Mouse (Mus musculus) spleen, adult 2 months (tissue): ENCODE measurements around the gene Ap1b1. TPM values are rescaled to one million over a fixed set of nuclear protein-coding genes. Genes with fewer than 3 reads are reported as not detected.
"Not testable (repeated sequence)": the region's sequence is repeated elsewhere in the genome, so short reads cannot be mapped to it uniquely, and the experiment has no call there.

Experiments used
- DNase-seq, 2 experiments: peaks; one replicate each; pipeline versions ENCODE4 v3.0.0 to v3.0.0-alpha.2; 2012 to 2021; ENCODE audit warnings: low spot score in 2 of 2, low read depth in 1 of 2
- H3K27ac ChIP-seq: fragments of 200-500 bp; 2 replicates; pipeline ENCODE4 v1.5.1; 2012; ENCODE audit warnings: low read length, inconsistent platforms; ENCODE audit not compliant: insufficient read depth
- H3K27me3 ChIP-seq: fragments of 200-500 bp; 2 replicates; pipeline ENCODE4 v1.6.1; 2012; ENCODE audit warnings: mild to moderate bottlenecking, moderate library complexity, low read length, inconsistent platforms; ENCODE audit not compliant: control insufficient read depth, insufficient read depth
- H3K36me3 ChIP-seq: fragments of 200-500 bp; 2 replicates; pipeline ENCODE4 v1.6.1; 2012; ENCODE audit warnings: mild to moderate bottlenecking, low read length, inconsistent platforms; ENCODE audit not compliant: control insufficient read depth, insufficient read depth
- H3K4me1 ChIP-seq: fragments of 200-500 bp; 2 replicates; pipeline ENCODE4 v1.6.1; 2011; ENCODE audit warnings: inconsistent platforms; ENCODE audit not compliant: control insufficient read depth, insufficient read depth, insufficient read length
- H3K4me3 ChIP-seq: fragments of 200-500 bp; 2 replicates; pipeline ENCODE4 v1.5.1; 2011; ENCODE audit warnings: mild to moderate bottlenecking, inconsistent platforms; ENCODE audit not compliant: insufficient read depth, insufficient read length; ENCODE audit errors: extremely low read depth
- CTCF ChIP-seq: fragments of 200-500 bp; IDR thresholded peaks from 2 replicates; pipeline ENCODE4 v1.5.1; 2011; ENCODE audit warnings: mild to moderate bottlenecking, inconsistent platforms; ENCODE audit not compliant: insufficient read depth, insufficient read length, insufficient replicate concordance; ENCODE audit errors: extremely low read depth
- POLR2A ChIP-seq: fragments of 200-500 bp; IDR thresholded peaks from 2 replicates; pipeline ENCODE4 v1.6.1; 2011; ENCODE audit warnings: low read depth, low read length, inconsistent platforms
- WGBS: fragments of 180-500 bp; shearing (Covaris S2); methylation state at CpG from one replicate; pipeline ENCODE4 v1.1.7; 2018; 5-methylcytosine and 5-hydroxymethylcytosine counted together
- polyA plus RNA-seq: library from polyadenylated mRNA; depleted of rRNA; stranded (reverse); fragments of >200 nt; gene quantifications from 2 replicates; pipeline ENCODE4 v1.2.3, GENCODE M21; 2012; rRNA removed

The Ap1b1 gene
- polyA plus RNA-seq, 1 experiment: 79.7 TPM

- Histone ChIP-seq H3K4me1 (no peaks in the 10 kb centered on the region), H3K4me3 (no peak overlapping the region), H3K36me3 (peaks cover 49% of the 10 kb centered on the region), H3K27me3 (no peaks in the 10 kb centered on the region), H3K27ac (no peak overlapping the region)
- DNase-seq: no peak
- TF ChIP-seq CTCF (no peak), POLR2A (no peak)
These were observed 89.1 kb downstream of the Ap1b1 start for GRCm38 (mm10) chr11:5075760-5076159.

- not testable (repeated sequence) for H3K4me3 ChIP-seq, H3K27ac ChIP-seq, H3K27me3 ChIP-seq, DNase-seq, H3K4me1 ChIP-seq
- H3K36me3 ChIP-seq: peaks cover 44% of the 10 kb centered on the region
- 93% methylated on average over 4 of the region's 5 CpGs for WGBS
These were observed 90.2 kb downstream of the Ap1b1 start for GRCm38 (mm10) chr11:5076843-5077242.

- no peaks in the 10 kb centered on the region for H3K27me3 ChIP-seq
- DNase-seq: no peak
- no peak for TF ChIP-seq POLR2A
- TF ChIP-seq CTCF: no peak
- no peak overlapping the region for H3K27ac ChIP-seq
- H3K4me1 ChIP-seq: no peaks in the 10 kb centered on the region; the same call in none of the 2 replicates
- WGBS: 92% methylated on average over 1 of the region's 1 CpGs
- H3K36me3 ChIP-seq: peaks cover 46% of the 10 kb centered on the region
- H3K4me3 ChIP-seq: no peak overlapping the region
These were observed 102.5 kb downstream of the Ap1b1 start for GRCm38 (mm10) chr11:5089147-5089546.

GRCm38 (mm10) chr11:5091706-5092105, 105.1 kb downstream of the Ap1b1 start:
- H3K36me3 ChIP-seq: peaks cover 29% of the 10 kb centered on the region
- no peak overlapping the region for H3K27ac ChIP-seq
- H3K4me1 ChIP-seq: peaks cover 2% of the 10 kb centered on the region
- TF ChIP-seq POLR2A (no peak), CTCF (no peak; the same call in 1 of the 2 replicates)
- whole genome bisulfite sequencing: 55% methylated on average over 2 of the region's 2 CpGs
- no peak for DNase-seq
- H3K27me3 ChIP-seq: no peaks in the 10 kb centered on the region
- no peak overlapping the region for H3K4me3 ChIP-seq

Other genes with a start within 250 kb of the Ap1b1 start
- 0.04 TPM in 1 of 2 replicates, not detected in the other for gene Cabp7, start 240.0 kb upstream of the Ap1b1 start, polyA plus RNA-seq
- gene Nf2, start 137.3 kb upstream of the Ap1b1 start, polyA plus RNA-seq: 21.3 and 25.3 TPM in 2 replicates
- 12.0 and 21.0 TPM in 2 replicates for gene Nipsnap1, start 112.9 kb upstream of the Ap1b1 start, polyA plus RNA-seq
- 12.9 and 13.8 TPM in 2 replicates for gene Thoc5, start 91.5 kb upstream of the Ap1b1 start, polyA plus RNA-seq
- 0.92 and 1.1 TPM in 2 replicates for gene Nefh, start 38.8 kb upstream of the Ap1b1 start, polyA plus RNA-seq
- gene Rasl10a, start 71.3 kb downstream of the Ap1b1 start, polyA plus RNA-seq: 2.4 and 3.6 TPM in 2 replicates
- gene Gas2l1, start 78.5 kb downstream of the Ap1b1 start, polyA plus RNA-seq: 35.5 and 36.5 TPM in 2 replicates
- 14.6 and 17.8 TPM in 2 replicates for gene Rhbdd3, start 112.1 kb downstream of the Ap1b1 start, polyA plus RNA-seq
- gene Ewsr1, start 112.4 kb downstream of the Ap1b1 start, polyA plus RNA-seq: 322 and 566 TPM in 2 replicates
- 25.7 and 28.4 TPM in 2 replicates for gene Emid1, start 165.4 kb downstream of the Ap1b1 start, polyA plus RNA-seq